Comparison of ENCODE assay signal across 14 mouse cellular contexts in genomic region chr17:10501439-10501838, GRCm38 (mm10).
A peak's percentile ranks its signal among the peaks of the same experiment; 100 is the strongest.
DNase-seq lines count a peak whose midpoint lies in the region; ATAC-seq and TF ChIP-seq lines count a peak whose summit lies in the region.
"Had no signal": no experiment of that assay in that cellular context is flagged by ENCODE, and none has a peak within 500 bp of the region (broad histone marks: within the 10 kb centered on the region; RNA-seq: fewer than 3 reads in every experiment).

No protein-coding gene starts in this region.

- no peak overlapping the region for H3K27ac ChIP-seq in forebrain, embryonic 11.5 days (ENCODE audit: low read depth, low read length)
- no peak overlapping the region for H3K27ac ChIP-seq in forebrain, postnatal 0 days (ENCODE audit: low read depth, low read length)
- 0 out of 2 replicates have a peak overlapping the region, but pooled peaks have one; percentile 35 for H3K27ac ChIP-seq in hindbrain, embryonic 13.5 days
- H3K27ac ChIP-seq in hindbrain, embryonic 11.5 days (ENCODE audit: low read depth, low read length), result no peak overlapping the region
- peak overlapping the region; percentile 63 for H3K27ac ChIP-seq in midbrain, embryonic 10.5 days (replicated peaks)
- H3K27ac ChIP-seq in midbrain, postnatal 0 days (ENCODE audit: low read depth, low read length), result no peak overlapping the region
- peak overlapping the region; percentile 63 for H3K27ac ChIP-seq in olfactory bulb, adult 2 months (ENCODE audit: insufficient read depth, low read depth, low read length)
- H3K27ac ChIP-seq: embryonic facial prominence, embryonic 13.5 days; forebrain, embryonic 15.5 days; liver, embryonic 14.5 days; stomach, postnatal 0 days had no signal

- H3K27me3 ChIP-seq in forebrain, embryonic 11.5 days (ENCODE audit: control insufficient read depth, insufficient read depth, low read length), result no peaks in the 10 kb centered on the region
- no peaks in the 10 kb centered on the region for H3K27me3 ChIP-seq in forebrain, postnatal 0 days (ENCODE audit: insufficient read depth, low read length)
- no peaks in the 10 kb centered on the region for H3K27me3 ChIP-seq in hindbrain, embryonic 13.5 days
- H3K27me3 ChIP-seq in hindbrain, embryonic 11.5 days (ENCODE audit: control insufficient read depth, insufficient read depth, low read length), result no peaks in the 10 kb centered on the region
- H3K27me3 ChIP-seq in midbrain, embryonic 10.5 days (ENCODE audit: low read depth, poor library complexity, severe bottlenecking), result no peaks in the 10 kb centered on the region
- H3K27me3 ChIP-seq in midbrain, postnatal 0 days (ENCODE audit: insufficient read depth, low read length), result no peaks in the 10 kb centered on the region
- H3K27me3 ChIP-seq: embryonic facial prominence, embryonic 13.5 days; forebrain, embryonic 15.5 days had no signal

- 0 out of 2 replicates have a peak, but pooled peaks cover 3% of the 10 kb centered on the region for H3K4me1 ChIP-seq in forebrain, embryonic 11.5 days (replicated peaks; ENCODE audit: control insufficient read depth, insufficient read depth, low read length)
- H3K4me1 ChIP-seq in forebrain, postnatal 0 days (ENCODE audit: insufficient read depth), result no peaks in the 10 kb centered on the region
- H3K4me1 ChIP-seq in hindbrain, embryonic 13.5 days (replicated peaks), result peaks cover 19% of the 10 kb centered on the region
- H3K4me1 ChIP-seq in hindbrain, embryonic 11.5 days (replicated peaks; ENCODE audit: control insufficient read depth, insufficient read depth, low read length), result 0 out of 2 replicates have a peak, but pooled peaks cover 6% of the 10 kb centered on the region
- H3K4me1 ChIP-seq in midbrain, embryonic 10.5 days, result peaks cover 24% of the 10 kb centered on the region
- H3K4me1 ChIP-seq in midbrain, postnatal 0 days (ENCODE audit: insufficient read depth, low read length), result peaks cover 5% of the 10 kb centered on the region
- peaks cover 12% of the 10 kb centered on the region for H3K4me1 ChIP-seq in olfactory bulb, adult 2 months (ENCODE audit: control insufficient read depth, insufficient read depth, low read length)

- 85% methylated on average over 2 of the region's 2 CpGs for WGBS in forebrain, embryonic 11.5 days
- WGBS in forebrain, postnatal 0 days, result 82% methylated on average over 2 of the region's 2 CpGs
- 92% methylated on average over 2 of the region's 2 CpGs for WGBS in hindbrain, embryonic 13.5 days
- WGBS in hindbrain, embryonic 11.5 days, result 76% methylated on average over 2 of the region's 2 CpGs
- WGBS in midbrain, embryonic 10.5 days, result 76% methylated on average over 2 of the region's 2 CpGs
- WGBS in midbrain, postnatal 0 days, result 79% methylated on average over 2 of the region's 2 CpGs
- WGBS in olfactory bulb, adult 2 months, result 51% methylated on average over 2 of the region's 2 CpGs

- TF ChIP-seq POLR2A in olfactory bulb, adult 2 months (IDR thresholded peaks at IDR 0.05; ENCODE audit: insufficient read depth, low read depth, low read length), result no peak

- no peak for ATAC-seq in forebrain, embryonic 11.5 days (replicated peaks; ENCODE audit: low FRiP score)
- no peak for ATAC-seq in forebrain, postnatal 0 days
- ATAC-seq in hindbrain, embryonic 13.5 days (ENCODE audit: low FRiP score), result no peak
- no peak for ATAC-seq in hindbrain, embryonic 11.5 days (ENCODE audit: low FRiP score)
- no peak for ATAC-seq in midbrain, postnatal 0 days (ENCODE audit: low FRiP score)
- ATAC-seq: forebrain, embryonic 15.5 days had no signal

- H3K4me3 ChIP-seq in forebrain, embryonic 11.5 days (ENCODE audit: low read depth, low read length), result no peak overlapping the region
- no peak overlapping the region for H3K4me3 ChIP-seq in forebrain, postnatal 0 days (ENCODE audit: low read depth, low read length)
- H3K4me3 ChIP-seq in hindbrain, embryonic 13.5 days, result no peak overlapping the region
- no peak overlapping the region for H3K4me3 ChIP-seq in hindbrain, embryonic 11.5 days (ENCODE audit: low read depth, low read length)
- H3K4me3 ChIP-seq in midbrain, embryonic 10.5 days, result no peak overlapping the region
- no peak overlapping the region for H3K4me3 ChIP-seq in midbrain, postnatal 0 days (ENCODE audit: low read depth, low read length)
- H3K4me3 ChIP-seq in olfactory bulb, adult 2 months (ENCODE audit: insufficient read depth, low read depth, low read length), result no peak overlapping the region
- H3K4me3 ChIP-seq: embryonic facial prominence, embryonic 13.5 days; forebrain, embryonic 15.5 days had no signal

- H3K36me3 ChIP-seq in forebrain, embryonic 11.5 days (ENCODE audit: control insufficient read depth, insufficient read depth, low read length), result no peaks in the 10 kb centered on the region
- no peaks in the 10 kb centered on the region for H3K36me3 ChIP-seq in forebrain, postnatal 0 days (ENCODE audit: insufficient read depth)
- H3K36me3 ChIP-seq in hindbrain, embryonic 13.5 days, result no peaks in the 10 kb centered on the region
- no peaks in the 10 kb centered on the region for H3K36me3 ChIP-seq in hindbrain, embryonic 11.5 days (ENCODE audit: control insufficient read depth, insufficient read depth, low read length)
- H3K36me3 ChIP-seq in midbrain, embryonic 10.5 days, result no peaks in the 10 kb centered on the region
- no peaks in the 10 kb centered on the region for H3K36me3 ChIP-seq in midbrain, postnatal 0 days (ENCODE audit: insufficient read depth, low read length)
- H3K36me3 ChIP-seq: embryonic facial prominence, embryonic 13.5 days; forebrain, embryonic 15.5 days had no signal

- no peak for TF ChIP-seq CTCF in forebrain, postnatal 0 days (IDR thresholded peaks at IDR 0.05; ENCODE audit: low read depth)
- no peak for TF ChIP-seq CTCF in midbrain, postnatal 0 days (IDR thresholded peaks at IDR 0.05)
- TF ChIP-seq CTCF in olfactory bulb, adult 2 months (IDR thresholded peaks at IDR 0.05; ENCODE audit: insufficient read depth, low read depth, low read length), result no peak

- DNase-seq in forebrain, embryonic 11.5 days (ENCODE audit: low spot score), result peak; percentile 25
- DNase-seq in forebrain, postnatal 0 days, result no peak
- no peak for DNase-seq in hindbrain, embryonic 11.5 days (ENCODE audit: low spot score)
- no peak for DNase-seq in midbrain, embryonic 10.5 days (ENCODE audit: low spot score)
- no peak for DNase-seq in midbrain, postnatal 0 days (ENCODE audit: low spot score)
- DNase-seq in embryo, embryonic 10 days (ENCODE audit: low spot score), result no peak
- DNase-seq: right cerebral cortex, postnatal 4 days; thymus, postnatal 4 days had no signal

- no peaks in the 10 kb centered on the region for H3K9me3 ChIP-seq in forebrain, embryonic 11.5 days (ENCODE audit: control insufficient read depth, low read length)
- H3K9me3 ChIP-seq in forebrain, postnatal 0 days (ENCODE audit: low read length), result no peaks in the 10 kb centered on the region
- no peaks in the 10 kb centered on the region for H3K9me3 ChIP-seq in hindbrain, embryonic 13.5 days
- no peaks in the 10 kb centered on the region for H3K9me3 ChIP-seq in hindbrain, embryonic 11.5 days (ENCODE audit: control insufficient read depth, low read length)
- no peaks in the 10 kb centered on the region for H3K9me3 ChIP-seq in midbrain, embryonic 10.5 days (replicated peaks)
- H3K9me3 ChIP-seq in midbrain, postnatal 0 days (ENCODE audit: low read length), result no peaks in the 10 kb centered on the region
- H3K9me3 ChIP-seq: embryonic facial prominence, embryonic 13.5 days; forebrain, embryonic 15.5 days had no signal

- H3K9ac ChIP-seq in forebrain, embryonic 11.5 days (ENCODE audit: low read length), result no peak overlapping the region
- no peak overlapping the region for H3K9ac ChIP-seq in forebrain, postnatal 0 days
- H3K9ac ChIP-seq in hindbrain, embryonic 13.5 days, result no peak overlapping the region
- no peak overlapping the region for H3K9ac ChIP-seq in hindbrain, embryonic 11.5 days (ENCODE audit: low read depth, low read length)
- no peak overlapping the region for H3K9ac ChIP-seq in midbrain, postnatal 0 days (replicated peaks; ENCODE audit: low read length, poor library complexity, severe bottlenecking)
- H3K9ac ChIP-seq: embryonic facial prominence, embryonic 13.5 days; forebrain, embryonic 15.5 days; liver, embryonic 14.5 days had no signal

- H3K4me2 ChIP-seq in forebrain, embryonic 11.5 days (ENCODE audit: low read depth, low read length, severe bottlenecking), result no peak overlapping the region
- no peak overlapping the region for H3K4me2 ChIP-seq in forebrain, postnatal 0 days (ENCODE audit: low read depth)
- H3K4me2 ChIP-seq in hindbrain, embryonic 13.5 days, result no peak overlapping the region
- no peak overlapping the region for H3K4me2 ChIP-seq in hindbrain, embryonic 11.5 days (replicated peaks; ENCODE audit: low read depth, low read length)
- no peak overlapping the region for H3K4me2 ChIP-seq in midbrain, postnatal 0 days (ENCODE audit: low read depth, low read length, poor library complexity, severe bottlenecking)
- H3K4me2 ChIP-seq: embryonic facial prominence, embryonic 13.5 days; forebrain, embryonic 15.5 days had no signal

Comparison
In these comparisons a context has a peak if more than half of its experiments do, and no peak if none do; other contexts are left out.
1. H3K27ac ChIP-seq: peak in hindbrain, embryonic 13.5 days (single experiment), midbrain, embryonic 10.5 days (single experiment) and olfactory bulb, adult 2 months (single experiment); none in forebrain, embryonic 11.5 days (single experiment), forebrain, postnatal 0 days (single experiment), hindbrain, embryonic 11.5 days (single experiment) and midbrain, postnatal 0 days (single experiment).